Mouse (Mus musculus) MEL (cell line): ENCODE results near the gene Zbp1. TPM values are rescaled to one million over a fixed set of nuclear protein-coding genes. Genes with fewer than 3 reads are reported as not detected.

ENCODE experiments used
- DNase-seq: peaks from one replicate; pipeline ENCODE4 v3.0.0; 2011; ENCODE audit warnings: low read depth, low spot score
- H3K27ac ChIP-seq: 2 replicates; pipeline ENCODE4 v1.5.1; 2012; ENCODE audit warnings: low read depth, mild to moderate bottlenecking, control low read depth, low read length, moderate library complexity; ENCODE audit not compliant: control insufficient read depth
- H3K27me3 ChIP-seq, 2 experiments: fragments of 150-350 bp in 1 of 2; sonication (generic) in 1 of 2; 2 replicates each; pipeline ENCODE4 v1.6.1; 2012; ENCODE audit warnings: low read length in 2 of 2, mild to moderate bottlenecking in 2 of 2, improper control_type of control experiment in 1 of 2, moderate library complexity in 1 of 2; ENCODE audit not compliant: insufficient read depth in 2 of 2, control insufficient read depth in 1 of 2
- H3K36me3 ChIP-seq, 2 experiments: 2 replicates each; pipeline ENCODE4 v1.6.1; 2012 to 2014; ENCODE audit warnings: low read length in 2 of 2, improper control_type of control experiment in 1 of 2, inconsistent platforms in 1 of 2, mild to moderate bottlenecking in 1 of 2; ENCODE audit not compliant: insufficient read depth in 2 of 2, control insufficient read depth in 1 of 2
- H3K4me1 ChIP-seq, 2 experiments: fragments of 150-350 bp in 1 of 2; sonication (generic) in 1 of 2; 2 replicates each; pipeline ENCODE4 v1.6.1; 2012; ENCODE audit warnings: low read length in 2 of 2, improper control_type of control experiment in 1 of 2, mild to moderate bottlenecking in 1 of 2; ENCODE audit not compliant: insufficient read depth in 2 of 2, control insufficient read depth in 1 of 2
- H3K4me3 ChIP-seq, 2 experiments: fragments of 150-350 bp in 1 of 2; sonication (generic) in 1 of 2; 2 replicates each; pipeline ENCODE4 v1.5.1; 2012; ENCODE audit warnings: low read depth in 2 of 2, low read length in 2 of 2, mild to moderate bottlenecking in 2 of 2, moderate library complexity in 2 of 2, control low read depth in 1 of 2, improper control_type of control experiment in 1 of 2; ENCODE audit not compliant: control insufficient read depth in 1 of 2, insufficient read depth in 1 of 2
- H3K79me2 ChIP-seq: 2 replicates; pipeline ENCODE4 v1.6.1; 2012; ENCODE audit warnings: mild to moderate bottlenecking, low read length, moderate library complexity; ENCODE audit not compliant: control insufficient read depth, poor library complexity, insufficient read depth
- H3K9ac ChIP-seq: 2 replicates; pipeline ENCODE4 v1.6.1; 2012; ENCODE audit warnings: low read depth, mild to moderate bottlenecking, control low read depth, low read length, moderate library complexity; ENCODE audit not compliant: control insufficient read depth, poor library complexity, severe bottlenecking
- H3K9me3 ChIP-seq: fragments of 150-350 bp; sonication (generic); replicated peaks from 2 replicates; pipeline ENCODE4 v1.6.1; 2012; ENCODE audit warnings: mild to moderate bottlenecking, low read length, improper control_type of control experiment, moderate library complexity; ENCODE audit not compliant: insufficient read depth
- BHLHE40 ChIP-seq: IDR thresholded peaks from 2 replicates; pipeline ENCODE4 v1.6.1; 2012; ENCODE audit warnings: low read depth, mild to moderate bottlenecking, inconsistent platforms, low read length, improper control_type of control experiment, borderline replicate concordance
- CHD1 ChIP-seq: IDR thresholded peaks from 2 replicates; pipeline ENCODE4 v1.6.1; 2012; ENCODE audit warnings: low read depth, mild to moderate bottlenecking, inconsistent platforms, low read length, improper control_type of control experiment
- CTCF ChIP-seq, 3 experiments: IDR thresholded peaks in 2 of 3; conservative IDR thresholded peaks in 1 of 3; 2 replicates each; pipeline ENCODE4 v1.5.1; 2011 to 2012; ENCODE audit warnings: low read length in 3 of 3, low read depth in 2 of 3, mild to moderate bottlenecking in 2 of 3, improper control_type of control experiment in 1 of 3, inconsistent platforms in 1 of 3, mixed read lengths in 1 of 3, moderate library complexity in 1 of 3; ENCODE audit not compliant: control insufficient read depth in 1 of 3, insufficient read depth in 1 of 3, poor library complexity in 1 of 3, severe bottlenecking in 1 of 3
- ELF1 ChIP-seq: IDR thresholded peaks from 2 replicates; pipeline ENCODE4 v1.6.1; 2014; ENCODE audit warnings: low read depth, mild to moderate bottlenecking, inconsistent platforms, low read length, improper control_type of control experiment, moderate library complexity
- ETS1 ChIP-seq: IDR thresholded peaks from 2 replicates; pipeline ENCODE4 v1.6.1; 2012; ENCODE audit warnings: low read depth, mild to moderate bottlenecking, inconsistent platforms, low read length, improper control_type of control experiment, moderate library complexity
- GATA1 ChIP-seq: IDR thresholded peaks from 2 replicates; pipeline ENCODE4 v1.6.1; 2011; ENCODE audit warnings: low read depth, low read length, improper control_type of control experiment
- JUND ChIP-seq: IDR thresholded peaks from 2 replicates; pipeline ENCODE4 v1.6.1; 2011; ENCODE audit warnings: low read depth, mild to moderate bottlenecking, improper control_type of control experiment, low read length
- KAT2A ChIP-seq: conservative IDR thresholded peaks from 2 replicates; pipeline ENCODE4 v1.6.1; 2012; ENCODE audit warnings: low read depth, low read length, improper control_type of control experiment, inconsistent platforms
- MAFK ChIP-seq: IDR thresholded peaks from 2 replicates; pipeline ENCODE4 v1.6.1; 2011; ENCODE audit warnings: low read depth, mild to moderate bottlenecking, low read length, improper control_type of control experiment, borderline replicate concordance
- MXI1 ChIP-seq: IDR thresholded peaks from 2 replicates; pipeline ENCODE4 v1.6.1; 2011; ENCODE audit warnings: mild to moderate bottlenecking, low read depth, low read length, improper control_type of control experiment
- MYB ChIP-seq: IDR thresholded peaks from 2 replicates; pipeline ENCODE4 v1.6.1; 2011; ENCODE audit warnings: mild to moderate bottlenecking, low read depth, low read length, improper control_type of control experiment
- MYC ChIP-seq: IDR thresholded peaks from 2 replicates; pipeline ENCODE4 v1.6.1; 2011; ENCODE audit warnings: low read depth, mild to moderate bottlenecking, low read length, improper control_type of control experiment, moderate library complexity
- NRF1 ChIP-seq: IDR thresholded peaks from 2 replicates; pipeline ENCODE4 v1.6.1; 2014; ENCODE audit warnings: low read depth, mild to moderate bottlenecking, inconsistent platforms, low read length, improper control_type of control experiment, moderate library complexity; ENCODE audit not compliant: poor library complexity, insufficient read depth, severe bottlenecking
- POLR2A ChIP-seq, 2 experiments: IDR thresholded peaks; 2 replicates each; pipeline ENCODE4 v1.6.1; 2011 to 2012; ENCODE audit warnings: low read length in 2 of 2, mild to moderate bottlenecking in 2 of 2, control low read depth in 1 of 2, improper control_type of control experiment in 1 of 2, low read depth in 1 of 2, moderate library complexity in 1 of 2; ENCODE audit not compliant: control insufficient read depth in 1 of 2, insufficient read depth in 1 of 2, poor library complexity in 1 of 2
- POLR2AphosphoS2 ChIP-seq: IDR thresholded peaks from 2 replicates; pipeline ENCODE4 v1.6.1; 2011; ENCODE audit warnings: low read length, improper control_type of control experiment
- POLR2AphosphoS5 ChIP-seq: IDR thresholded peaks from 2 replicates; pipeline ENCODE4 v1.6.1; 2012; ENCODE audit warnings: low read depth, borderline replicate concordance, mild to moderate bottlenecking, inconsistent platforms, low read length, moderate library complexity, mixed read lengths
- RAD21 ChIP-seq: IDR thresholded peaks from 2 replicates; pipeline ENCODE4 v1.6.1; 2011; ENCODE audit warnings: mild to moderate bottlenecking, low read depth, low read length, improper control_type of control experiment
- SMC3 ChIP-seq: IDR thresholded peaks from 2 replicates; pipeline ENCODE4 v1.6.1; 2011; ENCODE audit warnings: low read depth, low read length, improper control_type of control experiment
- TCF12 ChIP-seq: IDR thresholded peaks from 2 replicates; pipeline ENCODE4 v1.6.1; 2014; ENCODE audit warnings: low read depth, mild to moderate bottlenecking, inconsistent platforms, low read length, improper control_type of control experiment, moderate library complexity
- UBTF ChIP-seq: IDR thresholded peaks from 2 replicates; pipeline ENCODE4 v1.6.1; 2012; ENCODE audit warnings: low read depth, mild to moderate bottlenecking, inconsistent platforms, low read length, improper control_type of control experiment, moderate library complexity, borderline replicate concordance; ENCODE audit not compliant: insufficient read depth
- USF1 ChIP-seq: IDR thresholded peaks from 2 replicates; pipeline ENCODE4 v1.6.1; 2014; ENCODE audit warnings: low read depth, mild to moderate bottlenecking, inconsistent platforms, low read length, improper control_type of control experiment, moderate library complexity
- ZC3H11A ChIP-seq: IDR thresholded peaks from 2 replicates; pipeline ENCODE4 v1.6.1; 2012; ENCODE audit warnings: low read depth, mild to moderate bottlenecking, inconsistent platforms, low read length, improper control_type of control experiment
- polyA plus RNA-seq, 2 experiments: library from polyadenylated mRNA; stranded (reverse) in 1 of 2; unstranded in 1 of 2; fragments of >175 nt in 1 of 2; fragments of >200 nt in 1 of 2; gene quantifications; 2 replicates each; pipeline versions ENCODE4 v1.2.1 to v1.2.4; 2012; ENCODE audit warnings: low replicate concordance in 2 of 2, low read depth in 1 of 2; ENCODE audit not compliant: insufficient read length in 2 of 2, insufficient read depth in 1 of 2, missing spikeins in 1 of 2
- total RNA-seq: library from RNA; depleted of rRNA; stranded (reverse); fragments of 300-350 nt; gene quantifications from 2 replicates; pipeline ENCODE4 v1.2.3, GENCODE M21; 2012

Gene Zbp1
- total and polyA plus RNA-seq, 3 experiments = not detected

DNA sequence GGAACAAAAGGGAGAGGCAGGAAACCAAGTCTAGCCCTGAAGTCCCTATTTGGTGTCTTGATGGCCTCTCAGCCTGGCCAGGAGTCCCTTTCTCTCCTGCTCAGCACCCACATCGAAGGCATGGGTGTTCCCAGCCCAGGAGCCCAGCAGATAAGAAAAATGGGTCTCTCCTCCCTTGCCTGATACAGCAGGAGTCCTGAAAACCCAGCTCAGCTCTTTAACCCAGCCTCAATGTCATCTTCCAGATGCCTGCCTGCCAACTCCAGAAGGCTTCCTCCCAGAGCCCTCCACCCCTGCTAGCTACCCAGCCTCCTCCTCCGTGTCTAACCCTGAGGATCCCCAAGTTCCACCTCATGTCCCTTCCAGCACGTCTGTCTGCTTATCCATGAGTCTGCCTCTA is 1.5 kb downstream of the Zbp1 start:
- no peak for DNase-seq
- no peaks in the 10 kb centered on the region for H3K27me3 ChIP-seq
- H3K9me3 ChIP-seq = no peaks in the 10 kb centered on the region
- no peaks in the 10 kb centered on the region for H3K36me3 ChIP-seq
- no peak overlapping the region for H3K4me3 ChIP-seq
- H3K4me1 ChIP-seq = no peaks in the 10 kb centered on the region
- no peaks in the 10 kb centered on the region for H3K79me2 ChIP-seq
- no peak overlapping the region for H3K9ac ChIP-seq
- no peak overlapping the region for H3K27ac ChIP-seq
- TF ChIP-seq NRF1 (no peak), MAFK (no peak), ELF1 (no peak), POLR2A (IDR thresholded peaks at IDR 0.05; ENCODE audit: control insufficient read depth in 1 of 2, insufficient read depth in 1 of 2, low read depth in 1 of 2, low read length in 2 of 2, poor library complexity in 1 of 2) (no peak), ZC3H11A (no peak), POLR2AphosphoS5 (no peak), USF1 (no peak), JUND (no peak), BHLHE40 (no peak)

DNA sequence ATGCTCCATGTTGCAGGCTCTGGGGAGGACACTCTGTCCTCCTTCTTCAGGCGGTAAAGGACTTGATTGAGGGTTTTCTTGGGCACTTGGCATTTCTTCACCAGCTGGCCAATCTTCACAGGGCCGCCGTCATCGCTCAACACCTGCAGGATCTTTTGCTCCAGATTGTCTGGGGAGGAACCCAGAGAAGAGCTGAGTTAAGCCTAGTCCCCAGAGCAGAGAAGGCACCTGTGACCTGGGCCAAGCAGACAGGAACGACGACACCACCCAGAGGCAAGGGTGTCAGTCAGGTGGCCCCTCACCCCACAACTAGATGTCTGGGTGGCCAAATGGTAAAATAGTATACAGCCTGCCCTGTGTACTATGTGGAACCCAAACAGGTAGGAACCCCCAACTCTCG is 1.9 kb downstream of the Zbp1 start:
- H3K27ac ChIP-seq = no peak overlapping the region
- H3K4me1 ChIP-seq = no peaks in the 10 kb centered on the region
- no peak overlapping the region for H3K9ac ChIP-seq
- DNase-seq = no peak
- H3K79me2 ChIP-seq = no peaks in the 10 kb centered on the region
- no peaks in the 10 kb centered on the region for H3K27me3 ChIP-seq
- H3K36me3 ChIP-seq = no peaks in the 10 kb centered on the region
- no peak for TF ChIP-seq MYC
- TF ChIP-seq SMC3 = no peak
- TF ChIP-seq POLR2AphosphoS2 = no peak
- no peak for TF ChIP-seq UBTF
- no peak for TF ChIP-seq ZC3H11A
- TF ChIP-seq GATA1 = no peak
- TF ChIP-seq JUND = no peak
- TF ChIP-seq TCF12 = no peak
- TF ChIP-seq CHD1 = no peak
- TF ChIP-seq MAFK = no peak
- no peak for TF ChIP-seq ELF1
- no peak for TF ChIP-seq KAT2A
- no peak for TF ChIP-seq MYB
- no peak for TF ChIP-seq BHLHE40
- TF ChIP-seq RAD21 = no peak
- no peak for TF ChIP-seq CTCF (IDR thresholded peaks at IDR 0.05 in 2 of 3, conservative IDR thresholded peaks at IDR 0.05 in 1 of 3; ENCODE audit: control insufficient read depth in 1 of 3, insufficient read depth in 1 of 3, low read depth in 2 of 3, low read length in 3 of 3, poor library complexity in 1 of 3, severe bottlenecking in 1 of 3)
- no peak for TF ChIP-seq ETS1
- TF ChIP-seq MXI1 = no peak
- H3K4me3 ChIP-seq = no peak overlapping the region
- no peaks in the 10 kb centered on the region for H3K9me3 ChIP-seq
